Mouse (Mus musculus): ENCODE measurements around the gene Ankrd33b. TPM values are rescaled to one million over a fixed set of nuclear protein-coding genes. Genes with fewer than 3 reads are reported as not detected.

The Ankrd33b gene
- total and polyA plus RNA-seq, 3 experiments, result 50.0 to 69.6 (median 60.3) TPM

GRCm38 (mm10) chr15:31395986-31396385 lies 28.5 kb upstream of the Ankrd33b start:
- H3K4me1 ChIP-seq (ENCODE audit: control insufficient read depth in 1 of 2, insufficient read depth in 2 of 2), result peaks cover 0 to 3% of the 10 kb centered on the region in 2 experiments; a peak in 2 of 4 replicates
- no peak overlapping the region for H3K27ac ChIP-seq (ENCODE audit: insufficient read depth, low read depth)
- H3K9me3 ChIP-seq (replicated peaks; ENCODE audit: low read length), result peaks cover 24% of the 10 kb centered on the region
- H3K4me3 ChIP-seq (replicated peaks in 1 of 3; ENCODE audit: low read depth in 2 of 3, low read length in 2 of 3, poor library complexity in 1 of 3), result no peak overlapping the region
- no peaks in the 10 kb centered on the region for H3K36me3 ChIP-seq (replicated peaks in 1 of 2; ENCODE audit: control insufficient read depth in 1 of 2, insufficient read depth in 1 of 2, low read length in 1 of 2)
- dilution Hi-C loops (cut with MboI; ENCODE audit: extremely low pct_ligation_motif_present, extremely low pct_unique_long_range_greater_than_20kb, low sequenced_read_pairs), result no loop called here
- in situ Hi-C loops (cut with MboI; ENCODE audit: low pct_ligation_motif_present, low pct_unique_long_range_greater_than_20kb, low sequenced_read_pairs), result no loop called here
- TF ChIP-seq MAZ (IDR thresholded peaks at IDR 0.05; ENCODE audit: low read depth, low read length) (no peak), UBTF (IDR thresholded peaks at IDR 0.05; ENCODE audit: low read depth, low read length) (no peak), MAFK (IDR thresholded peaks at IDR 0.05; ENCODE audit: insufficient replicate concordance, low read length) (no peak), CTCF (conservative IDR thresholded peaks at IDR 0.05 in 1 of 2, IDR thresholded peaks at IDR 0.05 in 1 of 2; ENCODE audit: low read depth in 2 of 2, low read length in 2 of 2) (no peak), POLR2A (IDR thresholded peaks at IDR 0.05; ENCODE audit: low read depth, low read length) (no peak), PAX5 (IDR thresholded peaks at IDR 0.05; ENCODE audit: low read length) (no peak), TCF12 (IDR thresholded peaks at IDR 0.05; ENCODE audit: low read depth, low read length) (no peak)
- H3K27me3 ChIP-seq (replicated peaks), result no peaks in the 10 kb centered on the region
- no peaks in the 10 kb centered on the region for H3K79me2 ChIP-seq (replicated peaks; ENCODE audit: control insufficient read depth, extremely low read depth, insufficient read depth, poor library complexity, severe bottlenecking)
- DNase-seq (ENCODE audit: extremely low read depth), result no peak
- H3K9ac ChIP-seq (ENCODE audit: insufficient read depth, low read depth), result no peak overlapping the region
- H3K4me2 ChIP-seq (ENCODE audit: insufficient read depth, low read depth, poor library complexity, severe bottlenecking), result no peak overlapping the region

- no peaks in the 10 kb centered on the region for H3K79me2 ChIP-seq (replicated peaks; ENCODE audit: control insufficient read depth, extremely low read depth, insufficient read depth, poor library complexity, severe bottlenecking)
- no peak overlapping the region for H3K4me2 ChIP-seq (ENCODE audit: insufficient read depth, low read depth, poor library complexity, severe bottlenecking)
- no peak overlapping the region for H3K9ac ChIP-seq (ENCODE audit: insufficient read depth, low read depth)
- in situ Hi-C loops (cut with MboI; ENCODE audit: low pct_ligation_motif_present, low pct_unique_long_range_greater_than_20kb, low sequenced_read_pairs), result no loop called here
- no peaks in the 10 kb centered on the region for H3K27me3 ChIP-seq (replicated peaks)
- no peak overlapping the region for H3K27ac ChIP-seq (ENCODE audit: insufficient read depth, low read depth)
- no peak for TF ChIP-seq HCFC1 (IDR thresholded peaks at IDR 0.05; ENCODE audit: low read depth, low read length)
- no peak for TF ChIP-seq E2F4 (IDR thresholded peaks at IDR 0.05; ENCODE audit: insufficient replicate concordance, low read depth, low read length)
- no peak for TF ChIP-seq USF2 (conservative IDR thresholded peaks at IDR 0.05; ENCODE audit: low read depth, low read length)
- no peak for TF ChIP-seq POLR2A (IDR thresholded peaks at IDR 0.05; ENCODE audit: low read depth, low read length)
- TF ChIP-seq JUND (conservative IDR thresholded peaks at IDR 0.05; ENCODE audit: low read depth, low read length), result no peak
- no peak for TF ChIP-seq MEF2A (IDR thresholded peaks at IDR 0.05; ENCODE audit: borderline replicate concordance, low read depth, low read length)
- H3K4me3 ChIP-seq (replicated peaks in 1 of 3; ENCODE audit: low read depth in 2 of 3, low read length in 2 of 3, poor library complexity in 1 of 3), result no peak overlapping the region
- DNase-seq (ENCODE audit: extremely low read depth), result no peak
- dilution Hi-C loops (cut with MboI; ENCODE audit: extremely low pct_ligation_motif_present, extremely low pct_unique_long_range_greater_than_20kb, low sequenced_read_pairs), result no loop called here
- no peaks in the 10 kb centered on the region for H3K36me3 ChIP-seq (replicated peaks in 1 of 2; ENCODE audit: control insufficient read depth in 1 of 2, insufficient read depth in 1 of 2, low read length in 1 of 2)
- H3K4me1 ChIP-seq (ENCODE audit: control insufficient read depth in 1 of 2, insufficient read depth in 2 of 2), result peaks cover 0 to 3% of the 10 kb centered on the region in 2 experiments; a peak in 1 of 4 replicates
- H3K9me3 ChIP-seq (replicated peaks; ENCODE audit: low read length), result peaks cover 17% of the 10 kb centered on the region
Measured at GRCm38 (mm10) chr15:31393402-31393801, 25.9 kb upstream of the Ankrd33b start.

GRCm38 (mm10) chr15:31392705-31393104 lies 25.2 kb upstream of the Ankrd33b start:
- peaks cover 14% of the 10 kb centered on the region for H3K9me3 ChIP-seq (replicated peaks; ENCODE audit: low read length)
- H3K9ac ChIP-seq (ENCODE audit: insufficient read depth, low read depth), result no peak overlapping the region
- TF ChIP-seq RCOR1 (conservative IDR thresholded peaks at IDR 0.05; ENCODE audit: low read depth, low read length) (no peak), MEF2A (IDR thresholded peaks at IDR 0.05; ENCODE audit: borderline replicate concordance, low read depth, low read length) (no peak), JUN (IDR thresholded peaks at IDR 0.05; ENCODE audit: insufficient read depth, low read depth, low read length) (no peak), USF1 (IDR thresholded peaks at IDR 0.05; ENCODE audit: low read depth, low read length) (no peak), CTCF (conservative IDR thresholded peaks at IDR 0.05 in 1 of 2, IDR thresholded peaks at IDR 0.05 in 1 of 2; ENCODE audit: low read depth in 2 of 2, low read length in 2 of 2) (no peak), IRF4 (IDR thresholded peaks at IDR 0.05; ENCODE audit: low read depth, low read length) (no peak), BHLHE40 (IDR thresholded peaks at IDR 0.05; ENCODE audit: low read depth, low read length) (no peak)
- no peak for DNase-seq (ENCODE audit: extremely low read depth)
- dilution Hi-C loops (cut with MboI; ENCODE audit: extremely low pct_ligation_motif_present, extremely low pct_unique_long_range_greater_than_20kb, low sequenced_read_pairs) (no loop called here), in situ Hi-C loops (cut with MboI; ENCODE audit: low pct_ligation_motif_present, low pct_unique_long_range_greater_than_20kb, low sequenced_read_pairs) (no loop called here)
- H3K4me2 ChIP-seq (ENCODE audit: insufficient read depth, low read depth, poor library complexity, severe bottlenecking), result no peak overlapping the region
- H3K27me3 ChIP-seq (replicated peaks), result no peaks in the 10 kb centered on the region
- no peak overlapping the region for H3K27ac ChIP-seq (ENCODE audit: insufficient read depth, low read depth)
- H3K4me1 ChIP-seq (ENCODE audit: control insufficient read depth in 1 of 2, insufficient read depth in 2 of 2), result peaks cover 0 to 3% of the 10 kb centered on the region in 2 experiments; a peak in 1 of 4 replicates
- H3K36me3 ChIP-seq (replicated peaks in 1 of 2; ENCODE audit: control insufficient read depth in 1 of 2, insufficient read depth in 1 of 2, low read length in 1 of 2), result no peaks in the 10 kb centered on the region
- no peak overlapping the region for H3K4me3 ChIP-seq (replicated peaks in 1 of 3; ENCODE audit: low read depth in 2 of 3, low read length in 2 of 3, poor library complexity in 1 of 3)
- H3K79me2 ChIP-seq (replicated peaks; ENCODE audit: control insufficient read depth, extremely low read depth, insufficient read depth, poor library complexity, severe bottlenecking), result no peaks in the 10 kb centered on the region
